Mouse (Mus musculus) large intestine, adult 2 months (tissue): ENCODE data around the gene Med4. TPM values are rescaled to one million over a fixed set of nuclear protein-coding genes. Genes with fewer than 3 reads are reported as not detected.
A peak's percentile ranks its signal among the peaks of the same experiment; 100 is the strongest.

ENCODE experiments used
- DNase-seq: peaks from one replicate; pipeline ENCODE4 v3.0.0-alpha.2; 2012; ENCODE audit warnings: low read depth, low spot score
- WGBS: fragments of 180-500 bp; shearing (Covaris S2); methylation state at CpG from one replicate; pipeline ENCODE4 v1.1.7; 2018; 5-methylcytosine and 5-hydroxymethylcytosine counted together
- polyA plus RNA-seq: library from polyadenylated mRNA; depleted of rRNA; stranded (reverse); fragments of >200 nt; gene quantifications from 2 replicates; pipeline ENCODE4 v1.2.3, GENCODE M21; 2012; rRNA removed

The Med4 gene
- polyA plus RNA-seq, 1 experiment = 13.5 TPM

DNA sequence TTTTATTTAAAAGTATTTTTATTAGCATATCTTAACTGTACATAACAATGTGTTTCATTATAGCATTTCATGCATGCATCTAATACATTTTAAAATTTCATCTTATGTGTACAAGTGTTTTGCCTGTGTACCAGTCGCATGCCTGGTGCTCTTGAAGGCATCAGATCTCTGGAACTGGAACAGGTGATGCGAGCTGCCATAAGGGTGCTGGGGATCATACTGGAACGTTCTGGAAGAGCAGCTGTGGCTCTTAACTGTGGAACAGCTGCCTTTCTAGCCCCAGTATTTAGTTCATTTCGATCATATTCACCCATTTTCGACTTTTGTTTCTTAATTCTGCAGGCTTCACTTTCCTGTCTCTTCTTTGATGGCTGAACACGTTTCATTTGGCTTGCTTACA lies 41.3 kb downstream of the Med4 start:
- no peak for DNase-seq
- 85% methylated on average over 6 of the region's 6 CpGs for WGBS

DNA sequence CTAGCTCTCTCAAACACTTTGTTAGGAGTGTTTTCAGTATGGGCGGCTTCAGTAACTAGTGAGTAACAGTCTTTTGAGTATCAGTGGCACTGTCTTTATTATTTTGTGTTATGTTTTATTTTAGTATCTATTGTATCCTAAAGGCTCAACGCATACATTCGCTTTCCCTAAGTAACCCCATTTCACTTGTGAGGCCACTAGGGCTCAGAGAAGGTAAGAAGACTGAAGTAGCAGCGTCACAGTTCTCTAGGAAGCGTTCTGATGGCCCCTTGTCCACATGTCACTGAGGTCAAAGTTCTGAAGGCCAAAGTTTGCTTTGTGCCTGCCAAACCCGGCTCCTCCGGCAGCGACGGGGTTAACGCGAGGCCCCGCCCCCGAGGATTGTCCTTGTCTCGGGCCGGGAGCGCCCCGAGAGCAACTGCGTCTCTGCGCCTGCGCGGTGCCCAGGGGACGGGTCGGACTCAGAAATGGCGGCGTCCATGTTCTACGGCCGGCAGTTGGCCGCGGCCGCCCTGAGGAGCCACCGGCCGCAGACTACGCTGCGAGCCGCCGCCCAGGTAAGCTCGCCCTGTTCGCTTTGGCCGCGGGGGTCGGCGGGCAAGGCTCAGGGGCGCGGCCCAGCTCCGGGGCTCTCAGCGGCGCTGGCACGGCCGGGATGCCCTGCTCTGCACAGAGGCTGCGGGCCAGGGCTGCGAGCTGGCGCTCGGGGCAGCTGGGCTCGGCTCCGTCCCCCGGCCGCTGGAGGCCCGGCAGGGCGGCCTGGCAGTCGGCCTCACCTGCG lies 42.7 kb downstream of the Med4 start:
- peak; percentile 83 for DNase-seq
- WGBS = 3% methylated on average over 61 of the region's 61 CpGs

DNA sequence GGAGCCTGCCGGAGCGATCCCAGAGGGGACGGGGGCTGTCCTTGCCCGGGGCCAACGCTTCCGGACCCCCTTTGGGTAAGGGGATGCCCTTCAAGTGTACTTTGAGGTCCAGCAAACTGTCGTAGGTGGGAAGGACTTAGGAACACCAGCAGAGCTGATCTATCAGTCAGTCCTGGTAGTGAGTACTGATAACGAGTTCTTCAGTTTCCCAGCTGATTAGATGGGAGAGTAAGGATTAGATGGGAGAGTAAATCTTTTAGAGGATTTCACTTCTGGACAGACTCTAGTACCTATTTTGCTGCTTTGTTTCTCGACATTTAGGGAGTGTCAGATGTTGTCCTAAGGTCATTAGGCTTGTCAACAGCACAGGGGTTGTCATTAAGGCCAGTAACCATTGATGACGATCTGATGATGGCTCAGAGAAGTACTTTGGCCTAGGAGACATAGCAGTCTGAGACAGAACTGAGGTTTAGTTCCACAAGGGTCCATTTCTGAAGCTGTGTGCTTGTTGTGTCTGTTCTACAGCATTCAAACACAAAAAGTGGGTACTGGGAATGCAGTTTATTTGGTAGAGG lies 43.4 kb downstream of the Med4 start:
- WGBS = 0% methylated on average over 10 of the region's 10 CpGs
- DNase-seq = no peak

Other genes starting within 250 kb of the Med4 start
- gene Rb1, start 184.2 kb upstream of the Med4 start, polyA plus RNA-seq = 5.0 and 9.0 TPM in 2 replicates
- gene Itm2b, start 124.7 kb upstream of the Med4 start, polyA plus RNA-seq = 734 and 912 TPM in 2 replicates
- 17.3 and 28.0 TPM in 2 replicates for gene Sucla2, start 15.3 kb downstream of the Med4 start, polyA plus RNA-seq
- gene Nudt15, start 38.2 kb downstream of the Med4 start, polyA plus RNA-seq = 1.1 and 1.2 TPM in 2 replicates
- not detected in 2 replicates for gene Gm21750, start 151.2 kb downstream of the Med4 start, polyA plus RNA-seq